Mouse (Mus musculus): ENCODE results near the gene Nol12. TPM values are rescaled to one million over a fixed set of nuclear protein-coding genes. Genes with fewer than 3 reads are reported as not detected.

Nol12 gene
- polyA plus RNA-seq, 1 experiment: 16.3 TPM

GRCm38 (mm10) chr15:78971626-78972025 is 36.9 kb downstream of the Nol12 start:
- no peak overlapping the region for H3K4me3 ChIP-seq (replicated peaks)
- no peak for TF ChIP-seq FLI1 (IDR thresholded peaks at IDR 0.05; ENCODE audit: low read length)
- no peak for TF ChIP-seq GATA1 (IDR thresholded peaks at IDR 0.05; ENCODE audit: borderline replicate concordance, low read length)
- H3K9me3 ChIP-seq: no peaks in the 10 kb centered on the region
- peaks cover 8% of the 10 kb centered on the region for H3K4me1 ChIP-seq
- H3K36me3 ChIP-seq (replicated peaks; ENCODE audit: low read length): peaks cover 9% of the 10 kb centered on the region
- peaks cover 78% of the 10 kb centered on the region for H3K27me3 ChIP-seq (replicated peaks)

GRCm38 (mm10) chr15:78973950-78974349 is 39.2 kb downstream of the Nol12 start:
- TF ChIP-seq GATA1 (IDR thresholded peaks at IDR 0.05; ENCODE audit: borderline replicate concordance, low read length): no peak
- TF ChIP-seq FLI1 (IDR thresholded peaks at IDR 0.05; ENCODE audit: low read length): no peak
- H3K9me3 ChIP-seq: no peaks in the 10 kb centered on the region
- peaks cover 29% of the 10 kb centered on the region for H3K4me1 ChIP-seq
- H3K36me3 ChIP-seq (replicated peaks; ENCODE audit: low read length): no peaks in the 10 kb centered on the region
- H3K27me3 ChIP-seq (replicated peaks): peaks cover 72% of the 10 kb centered on the region
- no peak overlapping the region for H3K4me3 ChIP-seq (replicated peaks)

GRCm38 (mm10) chr15:78977676-78978159 is 43.0 kb downstream of the Nol12 start:
- Histone ChIP-seq H3K36me3 (replicated peaks; ENCODE audit: low read length) (no peaks in the 10 kb centered on the region), H3K4me1 (peaks cover 53% of the 10 kb centered on the region), H3K27me3 (replicated peaks) (peaks cover 58% of the 10 kb centered on the region), H3K9me3 (no peaks in the 10 kb centered on the region), H3K4me3 (replicated peaks) (no peak overlapping the region)
- TF ChIP-seq GATA1 (IDR thresholded peaks at IDR 0.05; ENCODE audit: borderline replicate concordance, low read length) (no peak), FLI1 (IDR thresholded peaks at IDR 0.05; ENCODE audit: low read length) (no peak)

GRCm38 (mm10) chr15:78978875-78979274 is 44.1 kb downstream of the Nol12 start:
- Histone ChIP-seq H3K36me3 (replicated peaks; ENCODE audit: low read length) (no peaks in the 10 kb centered on the region), H3K27me3 (replicated peaks) (peaks cover 46% of the 10 kb centered on the region), H3K4me3 (replicated peaks) (peak overlapping the region; percentile 38), H3K4me1 (peaks cover 58% of the 10 kb centered on the region), H3K9me3 (no peaks in the 10 kb centered on the region)
- TF ChIP-seq FLI1 (IDR thresholded peaks at IDR 0.05; ENCODE audit: low read length) (no peak), GATA1 (IDR thresholded peaks at IDR 0.05; ENCODE audit: borderline replicate concordance, low read length) (no peak)

GRCm38 (mm10) chr15:78980084-78980483 is 45.4 kb downstream of the Nol12 start:
- H3K9me3 ChIP-seq: no peaks in the 10 kb centered on the region
- H3K36me3 ChIP-seq (replicated peaks; ENCODE audit: low read length): peaks cover under 1% of the 10 kb centered on the region
- peak overlapping the region; percentile 64 for H3K4me3 ChIP-seq (replicated peaks)
- TF ChIP-seq GATA1 (IDR thresholded peaks at IDR 0.05; ENCODE audit: borderline replicate concordance, low read length): no peak
- TF ChIP-seq FLI1 (IDR thresholded peaks at IDR 0.05; ENCODE audit: low read length): no peak
- H3K27me3 ChIP-seq (replicated peaks): peaks cover 34% of the 10 kb centered on the region
- peaks cover 70% of the 10 kb centered on the region for H3K4me1 ChIP-seq

- Histone ChIP-seq H3K36me3 (replicated peaks; ENCODE audit: low read length) (peaks cover 28% of the 10 kb centered on the region), H3K4me3 (replicated peaks) (peak overlapping the region; percentile 98), H3K27me3 (replicated peaks) (peaks cover 7% of the 10 kb centered on the region), H3K4me1 (peaks cover 72% of the 10 kb centered on the region), H3K9me3 (no peaks in the 10 kb centered on the region)
- TF ChIP-seq FLI1 (IDR thresholded peaks at IDR 0.05; ENCODE audit: low read length) (no peak), GATA1 (IDR thresholded peaks at IDR 0.05; ENCODE audit: borderline replicate concordance, low read length) (no peak)
Observed at GRCm38 (mm10) chr15:78982658-78983435, 48.1 kb downstream of the Nol12 start.

- Histone ChIP-seq H3K4me1 (peaks cover 67% of the 10 kb centered on the region), H3K9me3 (no peaks in the 10 kb centered on the region), H3K4me3 (replicated peaks) (peak overlapping the region; percentile 98), H3K36me3 (replicated peaks; ENCODE audit: low read length) (peaks cover 36% of the 10 kb centered on the region), H3K27me3 (replicated peaks) (peaks cover 6% of the 10 kb centered on the region)
- TF ChIP-seq FLI1 (IDR thresholded peaks at IDR 0.05; ENCODE audit: low read length): no peak
- TF ChIP-seq GATA1 (IDR thresholded peaks at IDR 0.05; ENCODE audit: borderline replicate concordance, low read length): no peak
Observed at GRCm38 (mm10) chr15:78983436-78984285, 48.9 kb downstream of the Nol12 start.

GRCm38 (mm10) chr15:78984286-78984778 is 49.6 kb downstream of the Nol12 start:
- no peaks in the 10 kb centered on the region for H3K9me3 ChIP-seq
- H3K4me3 ChIP-seq (replicated peaks): peak overlapping the region; percentile 98
- TF ChIP-seq GATA1 (IDR thresholded peaks at IDR 0.05; ENCODE audit: borderline replicate concordance, low read length) (no peak), FLI1 (IDR thresholded peaks at IDR 0.05; ENCODE audit: low read length) (no peak)
- H3K27me3 ChIP-seq (replicated peaks): peaks cover 6% of the 10 kb centered on the region
- peaks cover 60% of the 10 kb centered on the region for H3K4me1 ChIP-seq
- H3K36me3 ChIP-seq (replicated peaks; ENCODE audit: low read length): peaks cover 43% of the 10 kb centered on the region

GRCm38 (mm10) chr15:78986536-78987220 is 51.9 kb downstream of the Nol12 start:
- no peaks in the 10 kb centered on the region for H3K9me3 ChIP-seq
- H3K4me3 ChIP-seq (replicated peaks): no peak overlapping the region
- no peaks in the 10 kb centered on the region for H3K27me3 ChIP-seq (replicated peaks)
- peaks cover 66% of the 10 kb centered on the region for H3K36me3 ChIP-seq (replicated peaks; ENCODE audit: low read length)
- peaks cover 49% of the 10 kb centered on the region for H3K4me1 ChIP-seq
- TF ChIP-seq FLI1 (IDR thresholded peaks at IDR 0.05; ENCODE audit: low read length) (no peak), GATA1 (IDR thresholded peaks at IDR 0.05; ENCODE audit: borderline replicate concordance, low read length) (no peak)
